Mouse (Mus musculus): ENCODE data around the gene Gm11627. TPM values are rescaled to one million over a fixed set of nuclear protein-coding genes. Genes with fewer than 3 reads are reported as not detected.
"Not testable (repeated sequence)": the region's sequence is repeated elsewhere in the genome, so short reads cannot be mapped to it uniquely, and the experiment has no call there.

Gene Gm11627
- polyA plus RNA-seq, 1 experiment from 2014 or later = 0.51 TPM

GRCm38 (mm10) chr11:102556031-102556715 lies 23.1 kb downstream of the Gm11627 start, which contains the start of gene Gpatch8:
Gene Gpatch8 (minus strand): TSS chr11:102556392.
- peak within 1 kb of the TSS; percentile 90 for H3K27ac ChIP-seq
- H3K36me3 ChIP-seq = peaks cover 10% of the 10 kb centered on the region; the same call in 1 of the 2 replicates
- H3K4me1 ChIP-seq = peaks cover 32% of the 10 kb centered on the region
- no peaks in the 10 kb centered on the region for H3K9me3 ChIP-seq (replicated peaks)
- H3K4me2 ChIP-seq = peak within 1 kb of the TSS; percentile 83
- peak; percentile 93 for ATAC-seq
- H3K4me3 ChIP-seq = peak within 1 kb of the TSS; percentile 100
- H3K27me3 ChIP-seq (replicated peaks) = no peaks in the 10 kb centered on the region
- peak within 1 kb of the TSS; percentile 99 for H3K9ac ChIP-seq
- WGBS (ENCODE audit: insufficient replicate concordance) = under 1% methylated on average over 44 of the region's 55 CpGs

- ATAC-seq = peak; percentile 65
Measured at GRCm38 (mm10) chr11:102555400-102556030, 23.7 kb downstream of the Gm11627 start.

GRCm38 (mm10) chr11:102552051-102552450 lies 27.2 kb downstream of the Gm11627 start:
- no peaks in the 10 kb centered on the region for H3K9me3 ChIP-seq (replicated peaks)
- H3K4me1 ChIP-seq = peaks cover 46% of the 10 kb centered on the region
- 76% methylated on average over 3 of the region's 3 CpGs for WGBS (ENCODE audit: insufficient replicate concordance)
- no peak overlapping the region for H3K4me3 ChIP-seq
- H3K4me2 ChIP-seq = no peak overlapping the region
- peaks cover 32% of the 10 kb centered on the region for H3K36me3 ChIP-seq
- H3K27me3 ChIP-seq (replicated peaks) = no peaks in the 10 kb centered on the region
- no peak overlapping the region for H3K27ac ChIP-seq
- ATAC-seq = no peak
- H3K9ac ChIP-seq = no peak overlapping the region

More at GRCm38 (mm10) chr11:102555400-102556030, 23.7 kb downstream of the Gm11627 start:
- Histone ChIP-seq H3K27ac (peak overlapping the region; percentile 90), H3K4me3 (peak overlapping the region; percentile 100), H3K9me3 (replicated peaks) (no peaks in the 10 kb centered on the region), H3K4me2 (peak overlapping the region; percentile 83), H3K4me1 (peaks cover 36% of the 10 kb centered on the region), H3K9ac (peak overlapping the region; percentile 99), H3K27me3 (replicated peaks) (no peaks in the 10 kb centered on the region), H3K36me3 (peaks cover 14% of the 10 kb centered on the region; the same call in 1 of the 2 replicates)
- WGBS (ENCODE audit: insufficient replicate concordance) = under 1% methylated on average over 39 of the region's 39 CpGs

- no peaks in the 10 kb centered on the region for H3K9me3 ChIP-seq (replicated peaks)
- no peak overlapping the region for H3K4me3 ChIP-seq
- H3K27ac ChIP-seq = no peak overlapping the region
- H3K9ac ChIP-seq = no peak overlapping the region
- H3K27me3 ChIP-seq (replicated peaks) = no peaks in the 10 kb centered on the region
- no peak for ATAC-seq
- no peak overlapping the region for H3K4me2 ChIP-seq
- H3K36me3 ChIP-seq = peaks cover 32% of the 10 kb centered on the region
- peaks cover 39% of the 10 kb centered on the region for H3K4me1 ChIP-seq
Measured at GRCm38 (mm10) chr11:102551176-102551575, 28.1 kb downstream of the Gm11627 start.

- H3K36me3 ChIP-seq = peaks cover 35% of the 10 kb centered on the region
- ATAC-seq = no peak
- no peaks in the 10 kb centered on the region for H3K9me3 ChIP-seq (replicated peaks)
- H3K27me3 ChIP-seq (replicated peaks) = no peaks in the 10 kb centered on the region
- no peak overlapping the region for H3K4me3 ChIP-seq
- peak overlapping the region; percentile 4; the same call in 1 of the 2 replicates for H3K27ac ChIP-seq
- H3K9ac ChIP-seq = no peak overlapping the region
- H3K4me1 ChIP-seq = peaks cover 33% of the 10 kb centered on the region
- 83% methylated on average over 5 of the region's 5 CpGs for WGBS (ENCODE audit: insufficient replicate concordance)
- H3K4me2 ChIP-seq = no peak overlapping the region
Measured at GRCm38 (mm10) chr11:102541471-102541870, 37.8 kb downstream of the Gm11627 start.

GRCm38 (mm10) chr11:102540286-102540685 lies 39.0 kb downstream of the Gm11627 start:
- not testable (repeated sequence) for H3K4me2 ChIP-seq; H3K27me3 ChIP-seq (replicated peaks); ATAC-seq; H3K27ac ChIP-seq; H3K9me3 ChIP-seq (replicated peaks); H3K4me3 ChIP-seq; H3K9ac ChIP-seq
- Histone ChIP-seq H3K4me1 (peaks cover 33% of the 10 kb centered on the region), H3K36me3 (peaks cover 38% of the 10 kb centered on the region)

GRCm38 (mm10) chr11:102539690-102540089 lies 39.6 kb downstream of the Gm11627 start:
- H3K4me3 ChIP-seq = no peak overlapping the region
- 86% methylated on average over 1 of the region's 1 CpGs for WGBS (ENCODE audit: insufficient replicate concordance)
- H3K27ac ChIP-seq = no peak overlapping the region
- no peak overlapping the region for H3K9ac ChIP-seq
- H3K9me3 ChIP-seq (replicated peaks) = no peaks in the 10 kb centered on the region
- H3K36me3 ChIP-seq = peaks cover 38% of the 10 kb centered on the region
- H3K4me2 ChIP-seq = no peak overlapping the region
- no peak for ATAC-seq
- no peaks in the 10 kb centered on the region for H3K27me3 ChIP-seq (replicated peaks)
- peaks cover 33% of the 10 kb centered on the region for H3K4me1 ChIP-seq

- H3K4me1 ChIP-seq = peaks cover 11% of the 10 kb centered on the region
- H3K27ac ChIP-seq = no peak overlapping the region
- no peaks in the 10 kb centered on the region for H3K9me3 ChIP-seq (replicated peaks)
- no peak overlapping the region for H3K4me2 ChIP-seq
- 77% methylated on average over 3 of the region's 3 CpGs for WGBS (ENCODE audit: insufficient replicate concordance)
- ATAC-seq = no peak
- no peaks in the 10 kb centered on the region for H3K27me3 ChIP-seq (replicated peaks)
- no peak overlapping the region for H3K9ac ChIP-seq
- no peak overlapping the region for H3K4me3 ChIP-seq
- H3K36me3 ChIP-seq = peaks cover 34% of the 10 kb centered on the region
Measured at GRCm38 (mm10) chr11:102536210-102536609, 43.1 kb downstream of the Gm11627 start.

GRCm38 (mm10) chr11:102534078-102534477 lies 45.2 kb downstream of the Gm11627 start:
- WGBS (ENCODE audit: insufficient replicate concordance) = 82% methylated on average over 2 of the region's 2 CpGs
- no peak for ATAC-seq
- Histone ChIP-seq H3K4me2 (no peak overlapping the region), H3K9ac (no peak overlapping the region), H3K9me3 (replicated peaks) (no peaks in the 10 kb centered on the region), H3K36me3 (peaks cover 32% of the 10 kb centered on the region), H3K4me1 (no peaks in the 10 kb centered on the region), H3K4me3 (no peak overlapping the region), H3K27ac (no peak overlapping the region), H3K27me3 (replicated peaks) (no peaks in the 10 kb centered on the region)

- Histone ChIP-seq H3K4me3 (no peak overlapping the region), H3K9me3 (replicated peaks) (no peaks in the 10 kb centered on the region), H3K4me1 (no peaks in the 10 kb centered on the region), H3K27me3 (replicated peaks) (no peaks in the 10 kb centered on the region), H3K4me2 (no peak overlapping the region), H3K27ac (no peak overlapping the region), H3K36me3 (peaks cover 13% of the 10 kb centered on the region), H3K9ac (no peak overlapping the region)
- 68% methylated on average over 5 of the region's 5 CpGs for WGBS (ENCODE audit: insufficient replicate concordance)
- no peak for ATAC-seq
Measured at GRCm38 (mm10) chr11:102531425-102531824, 47.8 kb downstream of the Gm11627 start.
